Mouse (Mus musculus): Measurements from ENCODE around the gene Cacng6. TPM values are rescaled to one million over a fixed set of nuclear protein-coding genes. Genes with fewer than 3 reads are reported as not detected.

Cacng6 gene
- total RNA-seq, 1 experiment from 2014 or later: not detected

GRCm38 (mm10) chr7:3457111-3457840 lies 33.3 kb downstream of the Cacng6 start:
- no peak for ATAC-seq (replicated peaks; ENCODE audit: low read depth, poor library complexity, severe bottlenecking)

- ATAC-seq (replicated peaks; ENCODE audit: low read depth, poor library complexity, severe bottlenecking): no peak
Measured at GRCm38 (mm10) chr7:3457841-3458217, 33.8 kb downstream of the Cacng6 start.

- no peak for ATAC-seq (replicated peaks; ENCODE audit: low read depth, poor library complexity, severe bottlenecking)
Measured at GRCm38 (mm10) chr7:3460261-3460660, 36.3 kb downstream of the Cacng6 start.

GRCm38 (mm10) chr7:3463306-3463705 lies 39.3 kb downstream of the Cacng6 start:
- no peak for ATAC-seq (replicated peaks; ENCODE audit: low read depth, poor library complexity, severe bottlenecking)

- no peak for ATAC-seq (replicated peaks; ENCODE audit: low read depth, poor library complexity, severe bottlenecking)
Measured at GRCm38 (mm10) chr7:3468614-3469013, 44.6 kb downstream of the Cacng6 start.

GRCm38 (mm10) chr7:3472774-3473173 lies 48.8 kb downstream of the Cacng6 start:
- peak; percentile 52; the same call in 1 of the 2 replicates for ATAC-seq (replicated peaks; ENCODE audit: low read depth, poor library complexity, severe bottlenecking)

- no peak for ATAC-seq (replicated peaks; ENCODE audit: low read depth, poor library complexity, severe bottlenecking)
Measured at GRCm38 (mm10) chr7:3474291-3475080, 50.5 kb downstream of the Cacng6 start.

- ATAC-seq (replicated peaks; ENCODE audit: low read depth, poor library complexity, severe bottlenecking): no peak
Measured at GRCm38 (mm10) chr7:3476728-3477127, 52.7 kb downstream of the Cacng6 start.

- ATAC-seq (replicated peaks; ENCODE audit: low read depth, poor library complexity, severe bottlenecking): peak; percentile 100
Measured at GRCm38 (mm10) chr7:3481948-3482608, 58.1 kb downstream of the Cacng6 start.

Other genes with a start within 250 kb of the Cacng6 start
- gene Nlrp12, start 174.5 kb upstream of the Cacng6 start, total RNA-seq (2017): 0.23 TPM in 1 of 2 replicates, not detected in the other
- 3.9 and 4.1 TPM in 2 replicates for gene Myadm, start 135.1 kb upstream of the Cacng6 start, total RNA-seq (2017)
- gene Prkcg, start 135.0 kb upstream of the Cacng6 start, total RNA-seq (2017): not detected in 2 replicates
- gene Cacng7, start 91.2 kb upstream of the Cacng6 start, total RNA-seq (2017): not detected in 2 replicates
- not detected in 2 replicates for gene Cacng8, start 33.5 kb upstream of the Cacng6 start, total RNA-seq (2017)
- gene Tarm1, start 78.4 kb downstream of the Cacng6 start, total RNA-seq (2017): not detected in 2 replicates
- gene Oscar, start 192.0 kb downstream of the Cacng6 start, total RNA-seq (2017): not detected in 2 replicates
- gene Ndufa3, start 193.2 kb downstream of the Cacng6 start, total RNA-seq (2017): 132 and 142 TPM in 2 replicates
- 30.3 and 32.8 TPM in 2 replicates for gene Tfpt, start 205.7 kb downstream of the Cacng6 start, total RNA-seq (2017)
- gene Prpf31, start 205.8 kb downstream of the Cacng6 start, total RNA-seq (2017): 103 and 108 TPM in 2 replicates
- 22.7 and 48.4 TPM in 2 replicates for gene Cnot3, start 221.1 kb downstream of the Cacng6 start, total RNA-seq (2017)
- gene Leng1, start 241.6 kb downstream of the Cacng6 start, total RNA-seq (2017): 12.4 and 13.9 TPM in 2 replicates

Data from common myeloid progenitor, adult 5-6 weeks (primary cell).